Mouse (Mus musculus) neural tube, embryonic 11.5 days (tissue): Measurements from ENCODE around the gene Prkce. TPM values are rescaled to one million over a fixed set of nuclear protein-coding genes. Genes with fewer than 3 reads are reported as not detected.

Experiments used
- ATAC-seq: fragments of 200-750 bp; cut with Nextera tagmentation; 2 replicates; pipeline ENCODE4 v1.8.0; 2017; ENCODE audit warnings: moderate number of reproducible peaks, mild to moderate bottlenecking, moderate TSS enrichment, moderate library complexity; ENCODE audit not compliant: insufficient read depth, low FRiP score, low TSS enrichment
- DNase-seq: peaks from one replicate; pipeline ENCODE4 v3.0.0-alpha.2; 2015; ENCODE audit warnings: low spot score
- H3K27ac ChIP-seq: fragments of 300-500 bp; sonication (generic); 2 replicates; pipeline ENCODE4 v1.5.1; 2014; ENCODE audit warnings: low read depth, mild to moderate bottlenecking, low read length
- H3K27me3 ChIP-seq: fragments of 300-500 bp; sonication (generic); 2 replicates; pipeline ENCODE4 v1.6.1; 2014; ENCODE audit warnings: mild to moderate bottlenecking, low read length, mixed read lengths; ENCODE audit not compliant: control insufficient read depth, insufficient read depth
- H3K36me3 ChIP-seq: fragments of 300-500 bp; sonication (generic); 2 replicates; pipeline ENCODE4 v1.6.1; 2014; ENCODE audit warnings: mild to moderate bottlenecking, low read length, moderate library complexity, mixed read lengths; ENCODE audit not compliant: control insufficient read depth, insufficient read depth
- H3K4me1 ChIP-seq: fragments of 300-500 bp; sonication (generic); 2 replicates; pipeline ENCODE4 v1.6.1; 2014; ENCODE audit warnings: low read length, mixed read lengths; ENCODE audit not compliant: control insufficient read depth, insufficient read depth
- H3K4me2 ChIP-seq: fragments of 300-500 bp; sonication (generic); 2 replicates; pipeline ENCODE4 v1.6.1; 2014; ENCODE audit warnings: low read depth, mild to moderate bottlenecking, moderate library complexity
- H3K4me3 ChIP-seq: fragments of 300-500 bp; sonication (generic); 2 replicates; pipeline ENCODE4 v1.5.1; 2014; ENCODE audit warnings: low read depth, low read length
- H3K9ac ChIP-seq: fragments of 300-500 bp; sonication (generic); 2 replicates; pipeline ENCODE4 v1.6.1; 2014; ENCODE audit warnings: mild to moderate bottlenecking, low read length
- H3K9me3 ChIP-seq: fragments of 300-500 bp; sonication (generic); 2 replicates; pipeline ENCODE4 v1.6.1; 2016; ENCODE audit warnings: low read length; ENCODE audit not compliant: control insufficient read depth
- WGBS: fragments of 180-500 bp; shearing (Covaris S2); extraction: QIAGEN DNeasy Blood & Tissue Kit; methylation state at CpG from one replicate; pipeline ENCODE4 v1.1.7; 2014; 5-methylcytosine and 5-hydroxymethylcytosine counted together
- polyA plus RNA-seq: library from polyadenylated mRNA; unstranded; fragments of >200 nt; fragmentation: Nextera tagmentation; extraction: Ambion mirVana; gene quantifications from 2 replicates; pipeline ENCODE4 v1.2.1, GENCODE M21; 2014

Gene Prkce
- polyA plus RNA-seq, 1 experiment from 2014 or later, result 13.3 TPM

- H3K4me1 ChIP-seq, result peaks cover 21% of the 10 kb centered on the region
- H3K36me3 ChIP-seq, result no peaks in the 10 kb centered on the region
- H3K4me3 ChIP-seq, result peak overlapping the region; percentile 75
- 0 out of 2 replicates have a peak, but pooled peaks have one; percentile 2 for ATAC-seq
- H3K9me3 ChIP-seq, result no peaks in the 10 kb centered on the region
- peak overlapping the region; percentile 96 for H3K27ac ChIP-seq
- WGBS, result under 1% methylated on average over 64 of the region's 64 CpGs
- H3K4me2 ChIP-seq, result peak overlapping the region; percentile 98
- peak; percentile 54 for DNase-seq
- H3K9ac ChIP-seq, result peak overlapping the region; percentile 81
- H3K27me3 ChIP-seq, result no peaks in the 10 kb centered on the region
Measured at GRCm38 (mm10) chr17:86168231-86168981, 821 bp downstream of the Prkce start.

- peaks cover 21% of the 10 kb centered on the region for H3K4me1 ChIP-seq
- ATAC-seq (no peak), DNase-seq (no peak)
- H3K27ac ChIP-seq, result no peak overlapping the region; the same call in 1 of the 2 replicates
- 21% methylated on average over 6 of the region's 6 CpGs for WGBS
- H3K4me3 ChIP-seq, result peak overlapping the region; percentile 75
- H3K27me3 ChIP-seq, result no peaks in the 10 kb centered on the region
- no peaks in the 10 kb centered on the region for H3K36me3 ChIP-seq
- H3K9ac ChIP-seq, result peak overlapping the region; percentile 81
- H3K9me3 ChIP-seq, result no peaks in the 10 kb centered on the region
- H3K4me2 ChIP-seq, result peak overlapping the region; percentile 98
Measured at GRCm38 (mm10) chr17:86169092-86169491, 1.5 kb downstream of the Prkce start.

DNA sequence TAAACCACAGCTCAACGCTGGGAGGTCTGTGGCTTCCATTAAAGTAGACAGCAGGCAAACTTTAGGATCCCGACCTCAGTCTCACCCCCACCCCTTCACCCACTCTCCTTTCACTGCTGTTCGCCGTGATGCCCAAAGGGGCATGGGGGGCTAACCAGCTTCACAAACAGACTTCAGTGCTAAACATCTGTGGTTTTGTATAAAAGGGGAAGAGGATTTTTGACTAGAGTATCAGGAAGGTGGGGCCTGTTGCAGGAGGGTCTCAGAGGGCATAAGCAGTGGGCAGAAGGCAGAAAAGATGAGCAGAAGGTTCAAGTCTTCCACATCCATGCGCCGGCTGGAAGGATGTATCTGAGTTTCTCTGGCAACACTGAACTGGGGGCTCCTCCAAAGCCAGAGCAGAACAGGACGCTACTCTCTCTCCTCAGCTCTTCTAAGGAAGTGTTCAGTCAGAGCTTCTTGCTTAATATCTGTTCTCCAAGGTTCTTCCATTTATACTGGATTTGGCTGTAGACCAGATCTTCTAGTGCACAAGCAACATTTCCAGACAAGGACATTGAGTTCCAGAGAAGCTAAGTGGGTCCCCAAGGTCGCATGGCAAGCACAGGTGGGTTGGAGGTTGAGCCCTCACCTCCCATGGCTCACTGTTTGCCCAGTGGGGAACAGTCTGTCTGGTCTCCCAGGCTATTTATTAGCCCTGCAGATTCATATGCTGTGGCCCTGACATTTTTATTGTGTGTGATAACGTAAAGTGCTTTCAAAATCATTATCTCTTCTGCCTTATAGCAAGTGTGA lies 2.8 kb downstream of the Prkce start:
- DNase-seq (no peak), ATAC-seq (no peak)
- H3K4me1 ChIP-seq, result peaks cover 21% of the 10 kb centered on the region
- no peaks in the 10 kb centered on the region for H3K36me3 ChIP-seq
- H3K4me2 ChIP-seq, result peak overlapping the region; percentile 98
- H3K27me3 ChIP-seq, result no peaks in the 10 kb centered on the region
- H3K9ac ChIP-seq, result peak overlapping the region; percentile 18; the same call in 1 of the 2 replicates
- H3K9me3 ChIP-seq, result no peaks in the 10 kb centered on the region
- H3K4me3 ChIP-seq, result peak overlapping the region; percentile 75
- no peak overlapping the region for H3K27ac ChIP-seq
- WGBS, result 57% methylated on average over 9 of the region's 9 CpGs

DNA sequence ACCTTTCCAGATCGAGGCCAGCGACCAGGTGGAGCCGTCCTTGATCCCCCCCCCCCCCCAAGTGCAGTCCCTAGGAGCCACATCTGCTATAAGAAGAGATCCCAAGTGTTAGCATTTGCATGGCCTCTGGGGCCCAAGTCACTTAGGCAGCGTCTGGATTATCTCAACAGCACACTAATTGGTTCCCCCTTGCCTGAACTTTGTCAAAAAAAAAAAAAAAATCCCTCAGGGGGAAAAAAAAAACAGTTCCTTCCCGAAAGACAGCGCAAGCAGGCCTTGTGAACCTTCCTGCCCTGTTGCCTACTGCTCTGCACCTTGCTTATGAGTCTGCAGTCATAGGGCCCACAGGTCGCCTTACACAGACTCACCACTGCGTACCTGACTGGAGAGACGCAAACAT lies 7.9 kb downstream of the Prkce start:
- H3K27me3 ChIP-seq, result no peaks in the 10 kb centered on the region
- H3K36me3 ChIP-seq, result no peaks in the 10 kb centered on the region
- H3K4me3 ChIP-seq, result no peak overlapping the region
- DNase-seq (no peak), ATAC-seq (no peak)
- peaks cover 4% of the 10 kb centered on the region; the same call in 1 of the 2 replicates for H3K4me1 ChIP-seq
- 76% methylated on average over 8 of the region's 9 CpGs for WGBS
- H3K9ac ChIP-seq, result no peak overlapping the region
- no peak overlapping the region for H3K27ac ChIP-seq
- H3K4me2 ChIP-seq, result no peak overlapping the region
- H3K9me3 ChIP-seq, result no peaks in the 10 kb centered on the region

- no peak for DNase-seq
- Histone ChIP-seq H3K9me3 (no peaks in the 10 kb centered on the region), H3K4me2 (no peak overlapping the region), H3K4me1 (no peaks in the 10 kb centered on the region), H3K9ac (no peak overlapping the region), H3K27ac (no peak overlapping the region), H3K4me3 (no peak overlapping the region), H3K36me3 (no peaks in the 10 kb centered on the region), H3K27me3 (no peaks in the 10 kb centered on the region)
- WGBS, result 81% methylated on average over 7 of the region's 7 CpGs
- no peak for ATAC-seq
Measured at GRCm38 (mm10) chr17:86176722-86177121, 9.1 kb downstream of the Prkce start.

DNA sequence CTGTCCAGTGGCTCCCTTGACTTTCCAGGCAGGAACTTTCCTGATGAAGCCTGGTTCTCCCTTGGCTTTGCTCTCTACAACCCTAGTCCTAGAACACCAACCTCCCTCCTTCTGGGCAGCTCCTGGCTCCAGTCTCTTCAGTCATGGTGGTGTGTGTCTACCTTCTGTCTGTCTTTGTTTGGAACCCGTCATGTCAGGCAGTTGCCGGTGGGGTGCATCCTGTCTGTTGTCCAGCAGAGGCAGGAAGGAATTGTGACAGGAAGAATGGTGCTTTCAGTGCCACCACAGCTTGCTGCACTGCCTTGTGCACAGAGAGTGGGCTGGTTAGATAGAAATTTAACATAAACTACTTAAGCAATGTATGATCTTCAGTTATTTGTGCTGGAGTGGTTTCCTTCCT lies 16.2 kb downstream of the Prkce start:
- no peak for DNase-seq
- whole genome bisulfite sequencing, result 31% methylated on average over 2 of the region's 2 CpGs

GRCm38 (mm10) chr17:86184552-86185209 lies 17.1 kb downstream of the Prkce start:
- Histone ChIP-seq H3K4me3 (no peak overlapping the region), H3K4me1 (no peaks in the 10 kb centered on the region), H3K9ac (no peak overlapping the region), H3K36me3 (no peaks in the 10 kb centered on the region), H3K4me2 (no peak overlapping the region), H3K27me3 (no peaks in the 10 kb centered on the region), H3K9me3 (no peaks in the 10 kb centered on the region), H3K27ac (no peak overlapping the region)
- DNase-seq (no peak), ATAC-seq (no peak)
- 83% methylated on average over 9 of the region's 9 CpGs for WGBS

More for the DNA sequence above, 16.2 kb downstream of the Prkce start:
- Histone ChIP-seq H3K4me3 (no peak overlapping the region), H3K4me1 (no peaks in the 10 kb centered on the region), H3K4me2 (no peak overlapping the region), H3K27ac (no peak overlapping the region), H3K9me3 (no peaks in the 10 kb centered on the region), H3K36me3 (no peaks in the 10 kb centered on the region), H3K27me3 (no peaks in the 10 kb centered on the region), H3K9ac (no peak overlapping the region)
- ATAC-seq, result no peak

DNA sequence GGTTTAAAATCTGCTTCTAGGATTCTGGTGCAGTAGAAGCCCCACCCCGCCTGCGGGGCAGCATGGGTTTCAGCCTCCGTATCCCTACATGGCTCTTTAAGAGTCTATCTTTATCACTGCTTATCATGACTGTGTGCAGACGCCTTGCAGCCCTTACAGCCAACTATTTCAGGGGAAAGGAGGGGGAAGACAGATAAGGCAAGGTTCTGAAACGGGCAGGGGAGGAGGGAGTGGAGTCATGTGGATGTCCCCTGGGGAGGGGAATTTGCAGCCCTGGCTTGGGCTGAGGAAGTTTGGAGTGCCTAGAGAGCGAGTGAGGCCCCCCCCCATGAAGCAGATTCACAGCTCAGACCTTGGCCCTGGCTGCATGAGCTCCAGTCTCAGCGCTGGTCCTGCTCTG lies 18.0 kb downstream of the Prkce start:
- no peaks in the 10 kb centered on the region for H3K9me3 ChIP-seq
- no peaks in the 10 kb centered on the region for H3K36me3 ChIP-seq
- whole genome bisulfite sequencing, result 51% methylated on average over 7 of the region's 7 CpGs
- H3K27me3 ChIP-seq, result no peaks in the 10 kb centered on the region
- no peak overlapping the region for H3K27ac ChIP-seq
- H3K4me2 ChIP-seq, result no peak overlapping the region
- no peak for ATAC-seq
- no peak for DNase-seq
- no peak overlapping the region for H3K9ac ChIP-seq
- H3K4me3 ChIP-seq, result no peak overlapping the region
- no peaks in the 10 kb centered on the region for H3K4me1 ChIP-seq
